Mouse (Mus musculus): Measurements from ENCODE around the gene Slco3a1. TPM values are rescaled to one million over a fixed set of nuclear protein-coding genes. Genes with fewer than 3 reads are reported as not detected.

The Slco3a1 gene
- total and polyA plus RNA-seq, 3 experiments, result 0.11 TPM; not detected in 2

- ATAC-seq (ENCODE audit: extremely low read depth, insufficient number of reproducible peaks, low FRiP score, poor library complexity, severe bottlenecking) (no peak), DNase-seq (ENCODE audit: low spot score) (no peak)
- no peaks in the 10 kb centered on the region for H3K36me3 ChIP-seq (replicated peaks)
- H3K27me3 ChIP-seq (ENCODE audit: insufficient read depth, low read length), result no peaks in the 10 kb centered on the region
- no peak for TF ChIP-seq POLR2AphosphoS5 (IDR thresholded peaks at IDR 0.05; ENCODE audit: insufficient replicate concordance, low read depth, low read length)
- no peak for TF ChIP-seq GATA1 (IDR thresholded peaks at IDR 0.05; ENCODE audit: borderline replicate concordance, low read length)
- no peak for TF ChIP-seq GATA2 (IDR thresholded peaks at IDR 0.05; ENCODE audit: borderline replicate concordance, low read depth, low read length)
- TF ChIP-seq CTCF (IDR thresholded peaks at IDR 0.05; ENCODE audit: low read depth, low read length), result no peak
- no peak for TF ChIP-seq TAL1 (conservative IDR thresholded peaks at IDR 0.05; ENCODE audit: low read depth, low read length)
- no peaks in the 10 kb centered on the region for H3K4me1 ChIP-seq (ENCODE audit: insufficient read depth, low read depth, low read length)
- H3K4me3 ChIP-seq (ENCODE audit: low read depth, low read length), result no peak overlapping the region
- H3K9me3 ChIP-seq (replicated peaks), result peaks cover 34% of the 10 kb centered on the region
Observed at GRCm38 (mm10) chr7:74449802-74450201, 104.8 kb downstream of the Slco3a1 start.

GRCm38 (mm10) chr7:74447781-74448180 lies 106.8 kb downstream of the Slco3a1 start:
- Histone ChIP-seq H3K9me3 (replicated peaks) (peaks cover 37% of the 10 kb centered on the region), H3K4me3 (ENCODE audit: low read depth, low read length) (no peak overlapping the region), H3K4me1 (ENCODE audit: insufficient read depth, low read depth, low read length) (no peaks in the 10 kb centered on the region), H3K27me3 (ENCODE audit: insufficient read depth, low read length) (no peaks in the 10 kb centered on the region), H3K36me3 (replicated peaks) (no peaks in the 10 kb centered on the region)
- TF ChIP-seq TAL1 (conservative IDR thresholded peaks at IDR 0.05; ENCODE audit: low read depth, low read length), result no peak
- TF ChIP-seq POLR2AphosphoS5 (IDR thresholded peaks at IDR 0.05; ENCODE audit: insufficient replicate concordance, low read depth, low read length), result no peak
- ATAC-seq (ENCODE audit: extremely low read depth, insufficient number of reproducible peaks, low FRiP score, poor library complexity, severe bottlenecking) (no peak), DNase-seq (ENCODE audit: low spot score) (no peak)

- DNase-seq (ENCODE audit: low spot score) (no peak), ATAC-seq (ENCODE audit: extremely low read depth, insufficient number of reproducible peaks, low FRiP score, poor library complexity, severe bottlenecking) (no peak)
- Histone ChIP-seq H3K4me1 (ENCODE audit: insufficient read depth, low read depth, low read length) (no peaks in the 10 kb centered on the region), H3K36me3 (replicated peaks) (no peaks in the 10 kb centered on the region), H3K27me3 (ENCODE audit: insufficient read depth, low read length) (no peaks in the 10 kb centered on the region), H3K9me3 (replicated peaks) (peaks cover 20% of the 10 kb centered on the region), H3K4me3 (ENCODE audit: low read depth, low read length) (no peak overlapping the region)
- no peak for TF ChIP-seq GATA2 (IDR thresholded peaks at IDR 0.05; ENCODE audit: borderline replicate concordance, low read depth, low read length)
- TF ChIP-seq CTCF (IDR thresholded peaks at IDR 0.05; ENCODE audit: low read depth, low read length), result no peak
- TF ChIP-seq GATA1 (IDR thresholded peaks at IDR 0.05; ENCODE audit: borderline replicate concordance, low read length), result no peak
- TF ChIP-seq POLR2AphosphoS5 (IDR thresholded peaks at IDR 0.05; ENCODE audit: insufficient replicate concordance, low read depth, low read length), result no peak
- TF ChIP-seq TAL1 (conservative IDR thresholded peaks at IDR 0.05; ENCODE audit: low read depth, low read length), result no peak
Observed at GRCm38 (mm10) chr7:74445148-74445547, 109.4 kb downstream of the Slco3a1 start.

- Histone ChIP-seq H3K9me3 (replicated peaks) (peaks cover 19% of the 10 kb centered on the region), H3K36me3 (replicated peaks) (no peaks in the 10 kb centered on the region), H3K4me3 (ENCODE audit: low read depth, low read length) (no peak overlapping the region), H3K27me3 (ENCODE audit: insufficient read depth, low read length) (no peaks in the 10 kb centered on the region), H3K4me1 (ENCODE audit: insufficient read depth, low read depth, low read length) (no peaks in the 10 kb centered on the region)
- no peak for ATAC-seq (ENCODE audit: extremely low read depth, insufficient number of reproducible peaks, low FRiP score, poor library complexity, severe bottlenecking)
- TF ChIP-seq GATA2 (IDR thresholded peaks at IDR 0.05; ENCODE audit: borderline replicate concordance, low read depth, low read length) (no peak), POLR2AphosphoS5 (IDR thresholded peaks at IDR 0.05; ENCODE audit: insufficient replicate concordance, low read depth, low read length) (no peak), GATA1 (IDR thresholded peaks at IDR 0.05; ENCODE audit: borderline replicate concordance, low read length) (no peak), TAL1 (conservative IDR thresholded peaks at IDR 0.05; ENCODE audit: low read depth, low read length) (no peak), CTCF (IDR thresholded peaks at IDR 0.05; ENCODE audit: low read depth, low read length) (no peak)
- DNase-seq (ENCODE audit: low spot score), result no peak
Observed at GRCm38 (mm10) chr7:74442380-74442779, 112.2 kb downstream of the Slco3a1 start.

- Histone ChIP-seq H3K4me1 (ENCODE audit: insufficient read depth, low read depth, low read length) (no peaks in the 10 kb centered on the region), H3K36me3 (replicated peaks) (no peaks in the 10 kb centered on the region), H3K4me3 (ENCODE audit: low read depth, low read length) (no peak overlapping the region), H3K9me3 (replicated peaks) (peaks cover 29% of the 10 kb centered on the region), H3K27me3 (ENCODE audit: insufficient read depth, low read length) (no peaks in the 10 kb centered on the region)
- ATAC-seq (ENCODE audit: extremely low read depth, insufficient number of reproducible peaks, low FRiP score, poor library complexity, severe bottlenecking), result no peak
- no peak for DNase-seq (ENCODE audit: low spot score)
- TF ChIP-seq TAL1 (conservative IDR thresholded peaks at IDR 0.05; ENCODE audit: low read depth, low read length) (no peak), CTCF (IDR thresholded peaks at IDR 0.05; ENCODE audit: low read depth, low read length) (no peak), GATA2 (IDR thresholded peaks at IDR 0.05; ENCODE audit: borderline replicate concordance, low read depth, low read length) (no peak), POLR2AphosphoS5 (IDR thresholded peaks at IDR 0.05; ENCODE audit: insufficient replicate concordance, low read depth, low read length) (no peak), GATA1 (IDR thresholded peaks at IDR 0.05; ENCODE audit: borderline replicate concordance, low read length) (no peak)
Observed at GRCm38 (mm10) chr7:74437534-74437933, 117.0 kb downstream of the Slco3a1 start.

- no peak for TF ChIP-seq GATA1 (IDR thresholded peaks at IDR 0.05; ENCODE audit: borderline replicate concordance, low read length)
- H3K9me3 ChIP-seq (replicated peaks), result peaks cover 27% of the 10 kb centered on the region
- H3K4me1 ChIP-seq (ENCODE audit: insufficient read depth, low read depth, low read length), result no peaks in the 10 kb centered on the region
- H3K36me3 ChIP-seq (replicated peaks), result no peaks in the 10 kb centered on the region
- DNase-seq (ENCODE audit: low spot score) (no peak), ATAC-seq (ENCODE audit: extremely low read depth, insufficient number of reproducible peaks, low FRiP score, poor library complexity, severe bottlenecking) (no peak)
- no peaks in the 10 kb centered on the region for H3K27me3 ChIP-seq (ENCODE audit: insufficient read depth, low read length)
- H3K4me3 ChIP-seq (ENCODE audit: low read depth, low read length), result no peak overlapping the region
Observed at GRCm38 (mm10) chr7:74436642-74437041, 117.9 kb downstream of the Slco3a1 start.

GRCm38 (mm10) chr7:74432950-74433349 lies 121.6 kb downstream of the Slco3a1 start:
- H3K4me1 ChIP-seq (ENCODE audit: insufficient read depth, low read depth, low read length), result no peaks in the 10 kb centered on the region
- no peak overlapping the region for H3K4me3 ChIP-seq (ENCODE audit: low read depth, low read length)
- ATAC-seq (ENCODE audit: extremely low read depth, insufficient number of reproducible peaks, low FRiP score, poor library complexity, severe bottlenecking) (no peak), DNase-seq (ENCODE audit: low spot score) (no peak)
- H3K36me3 ChIP-seq (replicated peaks), result no peaks in the 10 kb centered on the region
- H3K27me3 ChIP-seq (ENCODE audit: insufficient read depth, low read length), result no peaks in the 10 kb centered on the region
- TF ChIP-seq POLR2AphosphoS5 (IDR thresholded peaks at IDR 0.05; ENCODE audit: insufficient replicate concordance, low read depth, low read length) (no peak), CTCF (IDR thresholded peaks at IDR 0.05; ENCODE audit: low read depth, low read length) (no peak), GATA1 (IDR thresholded peaks at IDR 0.05; ENCODE audit: borderline replicate concordance, low read length) (no peak), GATA2 (IDR thresholded peaks at IDR 0.05; ENCODE audit: borderline replicate concordance, low read depth, low read length) (no peak), TAL1 (conservative IDR thresholded peaks at IDR 0.05; ENCODE audit: low read depth, low read length) (no peak)
- peaks cover 26% of the 10 kb centered on the region for H3K9me3 ChIP-seq (replicated peaks)
